Mouse (Mus musculus) intestine, embryonic 15.5 days (tissue): ENCODE data around the gene Cdc42bpb. TPM values are rescaled to one million over a fixed set of nuclear protein-coding genes. Genes with fewer than 3 reads are reported as not detected.

ENCODE experiments used
- ATAC-seq: fragments of 200-750 bp; cut with Nextera tagmentation; 2 replicates; pipeline ENCODE4 v1.8.0; 2017; ENCODE audit warnings: moderate TSS enrichment, moderate library complexity
- H3K27ac ChIP-seq: fragments of 300-500 bp; sonication (generic); 2 replicates; pipeline ENCODE4 v1.5.1; 2015; ENCODE audit warnings: mild to moderate bottlenecking, inconsistent platforms
- H3K27me3 ChIP-seq: fragments of 300-500 bp; sonication (generic); replicated peaks from 2 replicates; pipeline ENCODE4 v1.6.1; 2015; ENCODE audit warnings: inconsistent platforms
- H3K36me3 ChIP-seq: fragments of 300-500 bp; sonication (generic); 2 replicates; pipeline ENCODE4 v1.6.1; 2015; ENCODE audit warnings: inconsistent platforms
- H3K4me1 ChIP-seq: fragments of 300-500 bp; sonication (generic); replicated peaks from 2 replicates; pipeline ENCODE4 v1.6.1; 2015; ENCODE audit warnings: inconsistent platforms
- H3K4me2 ChIP-seq: fragments of 300-500 bp; sonication (generic); replicated peaks from 2 replicates; pipeline ENCODE4 v1.6.1; 2015; ENCODE audit warnings: mild to moderate bottlenecking, inconsistent platforms
- H3K4me3 ChIP-seq: fragments of 300-500 bp; sonication (generic); replicated peaks from 2 replicates; pipeline ENCODE4 v1.5.1; 2015; ENCODE audit warnings: inconsistent platforms
- H3K9ac ChIP-seq: fragments of 300-500 bp; sonication (generic); 2 replicates; pipeline ENCODE4 v1.6.1; 2015; ENCODE audit warnings: inconsistent platforms
- H3K9me3 ChIP-seq: fragments of 300-500 bp; sonication (generic); 2 replicates; pipeline ENCODE4 v1.6.1; 2016; ENCODE audit warnings: inconsistent platforms
- WGBS: fragments of 180-500 bp; shearing (Covaris S2); methylation state at CpG from one replicate; pipeline ENCODE4 v1.1.7; 2015; 5-methylcytosine and 5-hydroxymethylcytosine counted together
- polyA plus RNA-seq: library from polyadenylated mRNA; unstranded; fragments of >200 nt; fragmentation: Nextera tagmentation; extraction: Ambion mirVana; gene quantifications from 2 replicates; pipeline ENCODE4 v1.2.1, GENCODE M21; 2015

Cdc42bpb gene
- polyA plus RNA-seq, 1 experiment from 2014 or later: 31.8 TPM

DNA sequence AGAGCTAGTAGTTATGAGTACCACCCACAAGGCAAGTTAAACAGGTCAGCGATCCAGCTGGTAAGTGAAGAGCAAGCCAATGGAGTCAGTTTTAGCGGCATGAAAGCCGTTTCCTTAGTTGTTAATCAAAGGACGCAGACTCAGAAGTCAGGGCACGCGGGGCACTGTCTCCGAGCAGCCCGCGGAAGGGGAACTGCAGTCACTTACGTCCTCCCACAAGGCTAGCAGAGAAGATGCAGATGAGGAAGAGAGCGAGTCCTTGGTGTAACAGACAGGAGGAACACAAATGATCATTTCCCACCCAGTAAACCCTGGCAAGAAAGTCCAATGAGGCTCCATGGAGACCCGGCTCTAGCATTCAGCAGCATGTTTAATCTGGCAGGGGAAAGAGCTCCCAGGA is 68.3 kb downstream of the Cdc42bpb start:
- 80% methylated on average over 12 of the region's 12 CpGs for WGBS
- H3K27me3 ChIP-seq: no peaks in the 10 kb centered on the region
- H3K9me3 ChIP-seq: no peaks in the 10 kb centered on the region
- H3K27ac ChIP-seq: no peak overlapping the region
- H3K9ac ChIP-seq: no peak overlapping the region
- H3K36me3 ChIP-seq: peaks cover 82% of the 10 kb centered on the region
- no peak for ATAC-seq
- H3K4me1 ChIP-seq: no peaks in the 10 kb centered on the region
- no peak overlapping the region for H3K4me2 ChIP-seq
- H3K4me3 ChIP-seq: no peak overlapping the region

DNA sequence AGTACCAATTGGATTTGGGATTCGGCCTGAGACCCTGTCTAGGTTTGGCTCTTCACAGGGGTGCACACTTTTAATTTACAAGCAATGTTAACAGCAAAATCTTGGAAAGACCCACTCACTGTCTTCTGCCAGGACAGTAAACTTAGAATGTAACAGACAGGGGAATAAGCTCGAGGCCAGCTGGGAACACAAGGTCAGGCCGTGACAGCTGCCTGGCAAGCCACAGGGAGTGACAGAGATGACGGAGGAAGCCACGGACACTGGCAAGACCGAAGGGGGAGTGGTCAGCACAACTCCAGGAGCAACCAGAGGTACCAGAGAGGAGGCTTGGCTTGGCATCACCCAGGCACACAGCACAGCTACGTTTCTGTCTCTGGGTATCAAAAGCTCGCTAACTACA is 70.7 kb downstream of the Cdc42bpb start:
- Histone ChIP-seq H3K4me3 (no peak overlapping the region), H3K27ac (no peak overlapping the region), H3K9me3 (no peaks in the 10 kb centered on the region), H3K9ac (no peak overlapping the region), H3K4me1 (no peaks in the 10 kb centered on the region), H3K27me3 (no peaks in the 10 kb centered on the region), H3K36me3 (peaks cover 84% of the 10 kb centered on the region), H3K4me2 (no peak overlapping the region)
- WGBS: 82% methylated on average over 8 of the region's 8 CpGs
- ATAC-seq: no peak

DNA sequence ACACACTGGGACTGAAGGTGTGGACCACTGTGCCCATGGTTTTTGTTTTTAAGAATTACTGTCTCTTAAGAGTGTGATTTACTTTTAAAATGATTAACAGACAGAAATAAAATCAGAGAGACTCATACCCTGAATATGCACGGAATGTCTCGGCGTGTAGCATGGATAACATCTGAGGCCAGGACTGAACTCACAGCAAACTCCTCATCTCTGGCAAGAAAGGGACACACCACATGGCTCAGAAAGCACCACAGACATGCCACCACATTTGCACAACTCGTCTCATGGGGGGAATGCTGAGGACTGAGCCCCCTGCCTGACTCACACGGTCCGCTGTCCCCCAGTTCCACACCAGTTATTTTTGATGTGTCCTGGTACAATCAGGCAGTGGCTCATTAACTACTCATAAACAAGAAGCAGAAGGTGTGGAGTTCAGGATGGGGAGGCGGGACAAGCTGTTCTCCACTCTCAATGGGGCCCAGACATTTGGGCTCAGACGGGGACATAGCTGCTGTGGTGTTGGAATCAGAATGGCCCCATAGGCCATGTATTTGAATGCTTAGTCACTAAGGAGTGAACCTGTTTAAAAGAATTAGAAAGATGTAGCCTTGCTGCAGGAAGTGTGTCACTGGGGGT is 73.7 kb downstream of the Cdc42bpb start:
- peaks cover 75% of the 10 kb centered on the region for H3K36me3 ChIP-seq
- H3K27ac ChIP-seq: no peak overlapping the region
- H3K9me3 ChIP-seq: no peaks in the 10 kb centered on the region
- H3K4me1 ChIP-seq: no peaks in the 10 kb centered on the region
- ATAC-seq: no peak
- WGBS: 90% methylated on average over 8 of the region's 8 CpGs
- H3K9ac ChIP-seq: no peak overlapping the region
- H3K4me2 ChIP-seq: no peak overlapping the region
- H3K27me3 ChIP-seq: no peaks in the 10 kb centered on the region
- H3K4me3 ChIP-seq: no peak overlapping the region

DNA sequence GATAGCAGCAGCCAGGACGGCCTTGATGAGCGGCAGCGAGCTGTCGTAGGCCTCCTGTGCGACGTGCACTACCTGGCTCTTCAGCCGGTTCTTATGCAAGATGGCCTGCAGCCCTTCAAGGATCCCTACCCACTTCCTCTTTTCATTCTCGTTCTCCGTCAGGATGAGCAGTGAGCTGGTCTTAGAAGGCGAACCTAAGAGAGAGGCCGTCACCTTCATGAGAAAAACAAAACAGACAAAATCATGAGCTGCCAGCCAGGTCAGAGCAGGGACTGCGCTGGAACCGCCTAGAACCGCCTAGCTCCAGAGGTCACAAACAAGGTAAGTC is 75.5 kb downstream of the Cdc42bpb start:
- ATAC-seq: no peak
- WGBS: 92% methylated on average over 14 of the region's 14 CpGs

DNA sequence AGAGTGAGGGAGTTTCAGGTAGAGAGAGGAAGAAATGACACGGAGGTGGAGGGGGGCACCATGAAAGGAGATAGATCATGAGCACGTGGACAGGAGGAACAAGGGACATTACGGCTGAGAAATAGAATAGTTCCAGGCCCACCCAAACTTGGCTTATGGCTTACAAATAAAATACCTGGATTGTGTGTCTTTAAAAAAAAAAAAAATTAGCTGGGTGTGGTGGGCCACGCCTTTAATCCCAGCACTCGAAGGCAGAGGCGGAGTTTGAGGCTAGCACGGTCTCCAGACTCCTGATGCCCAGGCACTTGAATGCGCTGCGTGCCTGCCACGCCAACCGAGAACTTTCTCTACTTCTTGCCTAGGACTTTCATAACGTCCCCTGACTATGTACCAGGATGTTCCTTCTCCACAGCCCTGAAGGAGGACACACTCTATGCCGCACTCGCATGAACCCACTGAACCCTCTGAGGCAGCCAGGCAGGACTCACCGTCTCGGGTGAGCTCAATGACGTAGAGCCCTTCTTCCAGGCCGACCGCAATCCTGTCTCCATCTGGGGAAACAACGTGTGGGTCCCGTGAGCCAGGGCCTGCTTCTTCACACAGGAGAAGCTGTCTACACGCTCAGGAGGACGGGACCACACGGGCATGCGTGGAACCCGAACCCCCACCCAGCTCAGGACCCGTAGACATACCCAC is 76.0 kb downstream of the Cdc42bpb start:
- Histone ChIP-seq H3K4me2 (no peak overlapping the region), H3K4me1 (no peaks in the 10 kb centered on the region), H3K9me3 (no peaks in the 10 kb centered on the region), H3K27ac (no peak overlapping the region), H3K9ac (no peak overlapping the region), H3K36me3 (peaks cover 80% of the 10 kb centered on the region), H3K4me3 (no peak overlapping the region), H3K27me3 (no peaks in the 10 kb centered on the region)
- WGBS: 94% methylated on average over 27 of the region's 27 CpGs
- no peak for ATAC-seq

More for the DNA sequence above, 75.5 kb downstream of the Cdc42bpb start:
- Histone ChIP-seq H3K9me3 (no peaks in the 10 kb centered on the region), H3K9ac (no peak overlapping the region), H3K27ac (no peak overlapping the region), H3K4me2 (no peak overlapping the region), H3K36me3 (peaks cover 79% of the 10 kb centered on the region), H3K4me1 (no peaks in the 10 kb centered on the region), H3K27me3 (no peaks in the 10 kb centered on the region), H3K4me3 (no peak overlapping the region)

DNA sequence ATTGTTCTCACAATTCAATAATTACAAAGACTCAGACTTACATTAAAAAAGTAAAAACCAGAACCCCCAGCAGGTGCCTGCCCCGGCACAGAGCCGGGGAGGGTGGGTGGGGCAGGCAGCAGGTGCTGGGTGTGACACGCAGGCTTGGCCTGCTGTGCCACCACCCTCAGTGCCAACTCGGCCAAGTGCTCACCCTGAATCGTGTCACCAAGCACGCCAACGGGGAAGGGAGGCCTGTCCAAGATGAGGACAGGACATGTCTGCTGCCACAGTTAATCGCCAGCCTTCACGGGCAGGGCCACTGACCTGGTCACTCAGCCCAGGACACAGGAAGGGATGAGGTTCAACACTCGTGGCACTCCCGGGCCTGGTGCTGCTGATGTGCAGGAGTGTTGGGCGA is 84.5 kb downstream of the Cdc42bpb start:
- Histone ChIP-seq H3K4me1 (no peaks in the 10 kb centered on the region), H3K9ac (no peak overlapping the region), H3K9me3 (no peaks in the 10 kb centered on the region), H3K27me3 (no peaks in the 10 kb centered on the region), H3K4me2 (no peak overlapping the region), H3K4me3 (no peak overlapping the region), H3K27ac (no peak overlapping the region), H3K36me3 (peaks cover 60% of the 10 kb centered on the region)
- WGBS: 94% methylated on average over 12 of the region's 12 CpGs
- ATAC-seq: no peak

DNA sequence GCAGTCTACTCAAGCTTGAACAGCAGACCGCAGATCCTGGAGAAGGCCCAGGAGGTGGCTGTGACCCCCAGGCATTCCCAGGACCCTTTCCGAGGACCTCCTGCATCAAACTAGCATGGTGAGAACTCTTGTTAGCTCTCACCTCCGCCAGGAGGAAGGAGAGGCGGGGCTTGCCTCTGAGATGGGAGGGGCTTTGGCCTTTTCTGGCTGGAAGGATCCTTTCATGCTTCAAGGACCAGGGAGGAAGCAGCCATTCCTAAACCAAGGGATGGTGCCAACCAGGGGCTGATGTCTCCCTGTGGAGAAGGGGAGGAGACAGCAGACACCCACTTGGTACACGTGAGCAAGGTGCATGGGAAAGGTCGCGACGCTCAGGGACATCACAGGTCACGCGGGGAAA is 93.0 kb downstream of the Cdc42bpb start:
- Histone ChIP-seq H3K4me1 (peaks cover 10% of the 10 kb centered on the region), H3K36me3 (no peaks in the 10 kb centered on the region), H3K4me3 (no peak overlapping the region), H3K4me2 (peak overlapping the region; percentile 39; the same call in 1 of the 2 replicates), H3K9me3 (no peaks in the 10 kb centered on the region), H3K27me3 (no peaks in the 10 kb centered on the region), H3K27ac (no peak overlapping the region), H3K9ac (no peak overlapping the region)
- 22% methylated on average over 10 of the region's 10 CpGs for WGBS
- ATAC-seq: peak; percentile 28; the same call in 1 of the 2 replicates

DNA sequence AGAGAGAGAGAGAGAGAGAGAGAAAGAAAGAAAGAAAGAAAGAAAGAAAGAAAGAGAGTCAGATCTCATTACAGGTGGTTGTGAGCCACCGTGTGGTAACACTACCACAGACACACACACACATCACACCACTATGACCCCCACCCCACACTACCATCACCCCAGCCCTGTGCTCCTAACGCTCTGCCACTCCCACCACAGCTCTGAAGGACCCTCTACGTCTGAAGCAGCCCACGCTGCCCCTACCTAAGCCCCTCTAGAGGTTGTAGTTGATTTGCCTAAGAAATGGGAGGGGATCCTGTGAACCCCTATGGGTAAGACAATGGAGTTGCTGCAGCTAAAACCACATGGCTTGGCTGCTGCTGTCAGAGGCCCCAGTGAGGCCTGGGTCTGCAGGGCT is 93.9 kb downstream of the Cdc42bpb start:
- Histone ChIP-seq H3K4me2 (no peak overlapping the region), H3K4me1 (peaks cover 10% of the 10 kb centered on the region), H3K4me3 (no peak overlapping the region), H3K27me3 (no peaks in the 10 kb centered on the region), H3K9me3 (no peaks in the 10 kb centered on the region), H3K27ac (no peak overlapping the region), H3K9ac (no peak overlapping the region), H3K36me3 (no peaks in the 10 kb centered on the region)
- WGBS: 85% methylated on average over 4 of the region's 4 CpGs
- no peak for ATAC-seq

DNA sequence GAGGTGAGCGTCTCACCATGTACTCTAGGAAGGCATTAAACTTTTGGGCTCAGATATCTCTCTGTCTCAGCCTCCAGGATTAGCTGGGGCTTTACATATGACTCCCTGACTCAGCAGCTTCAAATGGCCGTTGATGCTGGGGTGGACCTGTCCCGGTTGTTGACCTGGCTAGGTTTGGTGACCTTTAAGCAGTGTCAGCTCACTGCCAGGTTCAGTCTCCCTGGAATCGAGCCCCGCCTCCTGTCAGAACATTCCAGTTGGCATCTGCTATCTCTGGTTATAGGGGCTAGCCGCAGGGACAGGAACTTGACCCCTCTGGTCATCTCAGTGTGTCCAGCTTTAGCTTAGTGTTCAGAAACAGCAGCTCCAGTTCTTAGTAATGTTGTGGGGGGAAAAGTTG is 101.1 kb downstream of the Cdc42bpb start:
- H3K4me2 ChIP-seq: no peak overlapping the region
- no peak for ATAC-seq
- no peaks in the 10 kb centered on the region for H3K9me3 ChIP-seq
- no peak overlapping the region for H3K4me3 ChIP-seq
- H3K4me1 ChIP-seq: peaks cover 21% of the 10 kb centered on the region
- peaks cover 55% of the 10 kb centered on the region for H3K27me3 ChIP-seq
- H3K9ac ChIP-seq: no peak overlapping the region
- no peak overlapping the region for H3K27ac ChIP-seq
- 53% methylated on average over 6 of the region's 6 CpGs for WGBS
- H3K36me3 ChIP-seq: 0 out of 2 replicates have a peak, but pooled peaks cover 3% of the 10 kb centered on the region

DNA sequence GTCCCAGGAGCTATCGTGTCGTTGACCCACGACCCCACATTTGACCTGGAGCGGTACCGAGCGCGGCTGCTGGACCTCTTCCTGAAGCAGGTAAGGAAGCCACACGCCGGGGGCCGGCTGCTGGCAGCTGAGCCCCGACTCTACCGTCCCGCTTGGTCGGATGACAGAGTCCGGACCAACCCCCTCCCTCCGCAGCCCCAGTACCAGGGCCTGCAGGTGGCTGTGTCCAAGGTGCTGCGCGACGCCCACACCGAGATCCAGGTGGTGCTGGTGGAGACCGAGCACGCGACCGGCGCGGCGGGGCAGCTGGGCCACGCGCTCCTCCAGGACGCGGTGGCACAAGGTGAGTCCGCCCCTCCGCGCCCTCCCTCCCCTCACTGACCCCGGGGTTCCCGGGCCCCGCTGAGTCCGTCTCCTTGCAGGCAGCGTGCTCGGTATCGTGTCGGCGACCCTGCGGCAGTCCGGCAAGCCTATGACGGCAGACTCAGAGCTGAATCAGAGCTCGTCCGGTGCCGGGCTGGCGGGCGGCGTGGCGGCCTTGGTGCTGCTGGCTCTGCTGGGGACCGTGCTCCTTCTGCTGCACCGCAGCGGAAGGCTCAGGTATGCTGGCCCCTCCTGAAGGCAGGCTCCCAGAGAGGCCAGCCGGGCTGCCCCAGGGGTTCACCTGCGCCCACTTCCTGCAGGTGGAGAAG is 102.2 kb downstream of the Cdc42bpb start:
- H3K9me3 ChIP-seq: no peaks in the 10 kb centered on the region
- WGBS: 5% methylated on average over 58 of the region's 58 CpGs
- peaks cover 27% of the 10 kb centered on the region for H3K4me1 ChIP-seq
- H3K27me3 ChIP-seq: peaks cover 66% of the 10 kb centered on the region
- H3K4me3 ChIP-seq: peak overlapping the region; percentile 41
- peak overlapping the region; percentile 26; the same call in 1 of the 2 replicates for H3K9ac ChIP-seq
- H3K27ac ChIP-seq: no peak overlapping the region
- 0 out of 2 replicates have a peak, but pooled peaks cover 3% of the 10 kb centered on the region for H3K36me3 ChIP-seq
- peak overlapping the region; percentile 71 for H3K4me2 ChIP-seq
- no peak for ATAC-seq

DNA sequence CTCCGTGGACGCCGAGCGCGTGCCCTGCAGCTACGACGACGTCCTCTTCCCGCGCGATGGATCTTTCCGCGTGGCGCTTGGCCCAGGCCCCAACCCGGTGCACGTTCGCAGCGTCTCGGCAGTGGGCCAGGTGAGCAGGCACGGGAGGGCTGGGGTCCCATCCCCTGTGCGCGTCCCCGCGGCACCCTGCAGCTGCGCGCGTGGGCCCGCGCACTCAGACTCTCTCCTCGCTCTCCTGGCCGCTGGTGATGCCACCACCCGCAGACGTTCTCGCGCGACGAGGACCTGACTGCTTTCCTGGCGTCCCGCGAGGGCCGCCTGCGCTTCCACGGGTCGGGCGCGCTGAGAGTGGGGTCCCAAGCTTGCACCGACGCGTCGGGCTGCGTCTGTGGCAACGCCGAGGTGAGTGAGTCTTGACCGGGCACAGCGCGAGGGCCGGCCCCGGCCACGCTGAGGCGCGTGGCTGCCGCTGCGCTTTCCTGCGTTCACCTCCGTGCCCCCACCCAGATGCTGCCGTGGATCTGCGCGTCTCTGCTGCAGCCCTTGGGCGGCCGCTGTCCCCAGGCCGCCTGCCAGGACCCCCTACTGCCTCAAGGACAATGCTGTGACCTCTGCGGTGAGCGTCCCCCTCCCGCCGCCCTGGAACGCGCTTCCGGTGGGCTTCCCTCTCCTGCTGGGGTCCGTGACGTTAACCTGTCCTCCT is 102.9 kb downstream of the Cdc42bpb start:
- peaks cover 28% of the 10 kb centered on the region for H3K4me1 ChIP-seq
- H3K36me3 ChIP-seq: 0 out of 2 replicates have a peak, but pooled peaks cover 3% of the 10 kb centered on the region
- peak overlapping the region; percentile 71 for H3K4me2 ChIP-seq
- peak overlapping the region; percentile 41 for H3K4me3 ChIP-seq
- WGBS: 6% methylated on average over 80 of the region's 80 CpGs
- H3K9me3 ChIP-seq: no peaks in the 10 kb centered on the region
- no peak overlapping the region for H3K27ac ChIP-seq
- no peak for ATAC-seq
- peak overlapping the region; percentile 26; the same call in 1 of the 2 replicates for H3K9ac ChIP-seq
- H3K27me3 ChIP-seq: peaks cover 69% of the 10 kb centered on the region

DNA sequence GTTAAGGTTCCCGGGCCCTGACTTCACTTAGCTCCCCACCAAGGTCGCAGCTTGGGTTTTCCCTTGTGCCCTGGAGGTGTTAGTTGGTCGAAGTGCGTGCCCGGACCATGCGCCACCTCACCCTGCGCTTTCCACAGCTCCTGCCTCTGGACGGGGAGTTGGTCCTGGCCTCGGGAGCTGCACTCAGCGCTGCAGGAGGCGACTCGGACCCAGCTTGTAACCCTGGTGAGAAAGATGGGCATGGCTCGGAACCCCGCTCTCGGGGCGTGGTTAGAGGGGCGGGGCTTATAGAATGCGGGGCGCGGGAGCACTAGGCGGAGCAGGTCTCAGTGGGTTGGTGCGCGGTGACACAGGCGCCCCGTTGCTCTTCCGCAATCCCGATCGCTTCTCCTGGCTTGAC is 103.5 kb downstream of the Cdc42bpb start:
- Histone ChIP-seq H3K36me3 (0 out of 2 replicates have a peak, but pooled peaks cover 3% of the 10 kb centered on the region), H3K27ac (no peak overlapping the region), H3K9ac (0 out of 2 replicates have a peak overlapping the region, but pooled peaks have one; percentile 26), H3K27me3 (peaks cover 69% of the 10 kb centered on the region), H3K4me3 (peak overlapping the region; percentile 41), H3K9me3 (no peaks in the 10 kb centered on the region), H3K4me1 (peaks cover 28% of the 10 kb centered on the region), H3K4me2 (peak overlapping the region; percentile 71)
- WGBS: 7% methylated on average over 28 of the region's 28 CpGs
- 0 out of 2 replicates have a peak, but pooled peaks have one; percentile 9 for ATAC-seq
